Mouse (Mus musculus) embryonic facial prominence, embryonic 14.5 days (tissue): ENCODE data around the gene Smurf1. TPM values are rescaled to one million over a fixed set of nuclear protein-coding genes. Genes with fewer than 3 reads are reported as not detected.

ENCODE experiments used
- ATAC-seq: fragments of 200-750 bp; cut with Nextera tagmentation; 2 replicates; pipeline ENCODE4 v1.8.0; 2017; ENCODE audit warnings: low read depth, moderate number of reproducible peaks, moderate TSS enrichment
- DNase-seq: peaks from one replicate; pipeline ENCODE4 v3.0.0-alpha.2; 2015; ENCODE audit warnings: low spot score
- H3K27ac ChIP-seq: fragments of 300-500 bp; sonication (generic); replicated peaks from 2 replicates; pipeline ENCODE4 v1.5.1; 2014; ENCODE audit warnings: low read depth, mild to moderate bottlenecking, low read length, moderate library complexity
- H3K27me3 ChIP-seq: fragments of 300-500 bp; sonication (generic); replicated peaks from 2 replicates; pipeline ENCODE4 v1.6.1; 2014; ENCODE audit warnings: low read length; ENCODE audit not compliant: control insufficient read depth, insufficient read depth
- H3K36me3 ChIP-seq: fragments of 300-500 bp; sonication (generic); 2 replicates; pipeline ENCODE4 v1.6.1; 2014; ENCODE audit warnings: low read length, mixed read lengths; ENCODE audit not compliant: control insufficient read depth, insufficient read depth
- H3K4me1 ChIP-seq: fragments of 300-500 bp; sonication (generic); 2 replicates; pipeline ENCODE4 v1.6.1; 2014; ENCODE audit warnings: antibody characterized with exemption, low read length; ENCODE audit not compliant: control insufficient read depth, insufficient read depth
- H3K4me2 ChIP-seq: fragments of 300-500 bp; sonication (generic); 2 replicates; pipeline ENCODE4 v1.6.1; 2014; ENCODE audit warnings: low read depth, mild to moderate bottlenecking, low read length, moderate library complexity, mixed read lengths
- H3K4me3 ChIP-seq: fragments of 300-500 bp; sonication (generic); 2 replicates; pipeline ENCODE4 v1.5.1; 2014; ENCODE audit warnings: low read depth, mild to moderate bottlenecking, low read length
- H3K9ac ChIP-seq: fragments of 300-500 bp; sonication (generic); 2 replicates; pipeline ENCODE4 v1.6.1; 2014; ENCODE audit warnings: low read depth, mild to moderate bottlenecking, low read length, moderate library complexity, mixed read lengths
- H3K9me3 ChIP-seq: fragments of 300-500 bp; sonication (generic); 2 replicates; pipeline ENCODE4 v1.6.1; 2016; ENCODE audit warnings: low read length; ENCODE audit not compliant: control insufficient read depth
- WGBS: fragments of 180-500 bp; shearing (Covaris S2); extraction: QIAGEN DNeasy Blood & Tissue Kit; methylation state at CpG from one replicate; pipeline ENCODE4 v1.1.7; 2014; 5-methylcytosine and 5-hydroxymethylcytosine counted together
- polyA plus RNA-seq: library from polyadenylated mRNA; unstranded; fragments of >200 nt; fragmentation: Nextera tagmentation; extraction: Ambion mirVana; gene quantifications from 2 replicates; pipeline ENCODE4 v1.2.1, GENCODE M21; 2014

Smurf1 gene
- polyA plus RNA-seq, 1 experiment from 2014 or later = 19.9 TPM

GRCm38 (mm10) chr5:144937304-144937703, 28.3 kb downstream of the Smurf1 start:
- WGBS = 77% methylated on average over 2 of the region's 2 CpGs
- Histone ChIP-seq H3K27me3 (no peaks in the 10 kb centered on the region), H3K4me1 (no peaks in the 10 kb centered on the region), H3K4me2 (no peak overlapping the region), H3K27ac (no peak overlapping the region), H3K4me3 (no peak overlapping the region), H3K9me3 (no peaks in the 10 kb centered on the region), H3K9ac (no peak overlapping the region), H3K36me3 (no peaks in the 10 kb centered on the region)
- ATAC-seq = no peak
- DNase-seq = no peak

DNA sequence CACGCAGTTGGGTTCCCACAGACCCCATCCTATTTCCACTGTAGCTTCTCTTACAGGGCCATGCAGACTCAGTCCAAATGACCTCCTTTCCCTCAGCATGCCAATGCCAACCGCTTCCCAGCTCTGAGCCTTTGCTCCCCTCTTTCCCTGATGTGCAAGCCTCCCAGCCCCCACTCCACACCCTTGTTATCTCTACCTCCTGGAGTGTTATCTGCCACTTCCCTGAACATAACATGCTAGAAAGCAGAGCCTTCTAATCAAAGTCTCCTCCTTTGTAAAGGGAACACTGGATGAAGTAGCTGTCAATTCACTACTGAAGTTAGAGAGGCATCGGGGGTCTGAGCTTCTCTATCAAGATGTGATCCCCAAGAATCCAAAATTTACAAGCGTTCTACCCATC, 32.2 kb downstream of the Smurf1 start:
- H3K4me2 ChIP-seq = no peak overlapping the region
- DNase-seq (no peak), ATAC-seq (no peak)
- no peak overlapping the region for H3K27ac ChIP-seq
- H3K9me3 ChIP-seq = no peaks in the 10 kb centered on the region
- H3K4me3 ChIP-seq = no peak overlapping the region
- H3K4me1 ChIP-seq = peaks cover 6% of the 10 kb centered on the region; the same call in 1 of the 2 replicates
- H3K9ac ChIP-seq = no peak overlapping the region
- no peaks in the 10 kb centered on the region for H3K36me3 ChIP-seq
- WGBS = 83% methylated on average over 4 of the region's 4 CpGs
- H3K27me3 ChIP-seq = no peaks in the 10 kb centered on the region

GRCm38 (mm10) chr5:144931841-144932240, 33.8 kb downstream of the Smurf1 start:
- DNase-seq (no peak), ATAC-seq (no peak)
- no peaks in the 10 kb centered on the region for H3K9me3 ChIP-seq
- no peaks in the 10 kb centered on the region for H3K36me3 ChIP-seq
- H3K27ac ChIP-seq = no peak overlapping the region
- H3K4me3 ChIP-seq = no peak overlapping the region
- no peak overlapping the region for H3K4me2 ChIP-seq
- H3K27me3 ChIP-seq = no peaks in the 10 kb centered on the region
- 90% methylated on average over 5 of the region's 5 CpGs for WGBS
- H3K4me1 ChIP-seq = peaks cover 8% of the 10 kb centered on the region; the same call in 1 of the 2 replicates
- H3K9ac ChIP-seq = no peak overlapping the region

GRCm38 (mm10) chr5:144928856-144929713, 36.6 kb downstream of the Smurf1 start:
- Histone ChIP-seq H3K4me3 (no peak overlapping the region), H3K4me1 (peaks cover 8% of the 10 kb centered on the region), H3K27me3 (no peaks in the 10 kb centered on the region), H3K27ac (no peak overlapping the region), H3K36me3 (no peaks in the 10 kb centered on the region), H3K9me3 (no peaks in the 10 kb centered on the region), H3K9ac (no peak overlapping the region), H3K4me2 (no peak overlapping the region)
- ATAC-seq (no peak), DNase-seq (no peak)
- WGBS = 54% methylated on average over 11 of the region's 11 CpGs

DNA sequence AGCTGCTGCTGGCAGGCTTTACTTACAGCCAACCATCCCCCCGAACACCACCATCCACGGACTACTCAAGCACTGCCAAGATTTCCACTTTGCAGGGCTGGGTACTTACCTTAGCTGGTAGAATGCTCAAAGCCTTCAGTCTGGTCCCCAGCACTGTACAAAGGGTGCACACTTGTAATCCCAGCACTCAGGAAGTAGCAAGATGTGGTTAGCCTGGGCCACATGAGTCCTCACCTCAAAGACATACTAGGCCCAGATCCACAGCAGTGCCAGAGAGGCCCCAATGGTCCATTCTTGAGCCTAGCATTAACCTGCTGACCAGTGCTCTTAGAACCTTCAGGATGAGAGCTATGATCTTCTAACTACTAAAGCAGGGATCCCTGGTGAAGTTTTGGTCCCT, 39.4 kb downstream of the Smurf1 start:
- DNase-seq (no peak), ATAC-seq (no peak)
- Histone ChIP-seq H3K4me1 (peaks cover 8% of the 10 kb centered on the region), H3K4me2 (no peak overlapping the region), H3K9ac (no peak overlapping the region), H3K4me3 (no peak overlapping the region), H3K9me3 (no peaks in the 10 kb centered on the region), H3K27ac (no peak overlapping the region), H3K36me3 (no peaks in the 10 kb centered on the region), H3K27me3 (no peaks in the 10 kb centered on the region)
- WGBS = 95% methylated on average over 2 of the region's 2 CpGs

- no peak for ATAC-seq
- Histone ChIP-seq H3K9me3 (no peaks in the 10 kb centered on the region), H3K36me3 (no peaks in the 10 kb centered on the region), H3K27ac (no peak overlapping the region), H3K4me2 (no peak overlapping the region), H3K4me1 (peaks cover under 1% of the 10 kb centered on the region), H3K4me3 (no peak overlapping the region), H3K27me3 (no peaks in the 10 kb centered on the region), H3K9ac (no peak overlapping the region)
- DNase-seq = no peak
- 64% methylated on average over 6 of the region's 6 CpGs for WGBS
Observed at GRCm38 (mm10) chr5:144923351-144923750, 42.3 kb downstream of the Smurf1 start.

DNA sequence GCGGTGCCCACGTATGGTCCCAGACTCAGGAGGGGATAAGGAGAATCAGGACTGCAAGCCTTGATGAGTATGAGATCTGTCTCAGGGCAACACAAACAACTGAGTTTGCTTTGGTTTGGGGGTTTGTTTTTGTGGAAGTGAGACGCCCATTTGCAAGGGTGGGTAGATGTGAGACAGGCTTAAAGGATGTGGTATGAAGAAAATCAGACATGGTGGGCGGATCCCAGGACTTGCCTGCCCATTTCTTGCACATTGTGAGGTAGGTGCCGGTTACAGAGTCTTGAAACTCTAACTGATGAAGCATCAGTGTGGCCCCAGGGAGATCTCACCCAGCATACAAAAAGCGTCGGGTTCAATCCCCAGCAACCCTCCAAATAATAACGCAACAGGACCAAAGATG, 45.9 kb downstream of the Smurf1 start:
- DNase-seq = no peak
- Histone ChIP-seq H3K4me1 (peaks cover 5% of the 10 kb centered on the region), H3K4me2 (no peak overlapping the region), H3K4me3 (no peak overlapping the region), H3K9me3 (no peaks in the 10 kb centered on the region), H3K27me3 (no peaks in the 10 kb centered on the region), H3K36me3 (no peaks in the 10 kb centered on the region), H3K9ac (no peak overlapping the region), H3K27ac (no peak overlapping the region)
- WGBS = 87% methylated on average over 8 of the region's 8 CpGs
- no peak for ATAC-seq

- Histone ChIP-seq H3K36me3 (no peaks in the 10 kb centered on the region), H3K4me3 (no peak overlapping the region), H3K27ac (no peak overlapping the region), H3K4me2 (no peak overlapping the region), H3K4me1 (peaks cover 11% of the 10 kb centered on the region), H3K27me3 (no peaks in the 10 kb centered on the region), H3K9me3 (no peaks in the 10 kb centered on the region), H3K9ac (no peak overlapping the region)
- DNase-seq = no peak
- no peak for ATAC-seq
- WGBS = 70% methylated on average over 9 of the region's 9 CpGs
Observed at GRCm38 (mm10) chr5:144919194-144919593, 46.5 kb downstream of the Smurf1 start.

DNA sequence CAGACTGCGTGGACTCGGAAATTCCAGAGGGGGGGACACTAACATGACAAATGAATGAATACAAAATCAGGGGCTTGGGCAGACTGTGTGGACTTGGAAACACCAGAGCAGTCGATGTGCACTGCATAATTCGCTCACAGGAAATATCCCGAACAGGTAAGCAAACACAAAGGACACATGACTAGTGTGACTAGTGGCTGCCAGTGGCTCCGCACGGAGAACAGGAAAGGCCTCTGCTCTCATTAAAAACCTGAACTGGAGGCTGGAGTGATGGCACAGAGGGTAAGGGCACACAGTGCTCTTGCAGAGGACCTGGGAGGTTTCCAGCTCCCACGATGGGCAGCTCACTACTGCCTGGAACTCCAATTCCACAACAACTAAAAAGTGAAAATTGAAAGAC, 47.4 kb downstream of the Smurf1 start:
- WGBS = 67% methylated on average over 8 of the region's 8 CpGs
- no peak for DNase-seq
- Histone ChIP-seq H3K4me3 (no peak overlapping the region), H3K9me3 (no peaks in the 10 kb centered on the region), H3K4me1 (peaks cover 12% of the 10 kb centered on the region), H3K4me2 (no peak overlapping the region), H3K9ac (no peak overlapping the region), H3K27ac (no peak overlapping the region), H3K36me3 (no peaks in the 10 kb centered on the region), H3K27me3 (no peaks in the 10 kb centered on the region)
- no peak for ATAC-seq
